Mouse (Mus musculus): ENCODE measurements around the gene Nptx1. TPM values are rescaled to one million over a fixed set of nuclear protein-coding genes. Genes with fewer than 3 reads are reported as not detected.

The Nptx1 gene
- polyA plus RNA-seq, 1 experiment from 2014 or later, result 4.0 TPM

GRCm38 (mm10) chr11:119539944-119540343, 7.6 kb downstream of the Nptx1 start:
- H3K27me3 ChIP-seq, result peaks cover 57% of the 10 kb centered on the region
- no peaks in the 10 kb centered on the region for H3K36me3 ChIP-seq (replicated peaks)
- H3K4me1 ChIP-seq, result peaks cover 13% of the 10 kb centered on the region; the same call in 1 of the 2 replicates
- H3K9ac ChIP-seq, result no peak overlapping the region
- no peak overlapping the region for H3K4me3 ChIP-seq (replicated peaks)
- no peaks in the 10 kb centered on the region for H3K9me3 ChIP-seq
- no peak for ATAC-seq (ENCODE audit: low FRiP score)
- 34% methylated on average over 14 of the region's 14 CpGs for WGBS
- H3K27ac ChIP-seq, result no peak overlapping the region
- H3K4me2 ChIP-seq, result no peak overlapping the region

DNA sequence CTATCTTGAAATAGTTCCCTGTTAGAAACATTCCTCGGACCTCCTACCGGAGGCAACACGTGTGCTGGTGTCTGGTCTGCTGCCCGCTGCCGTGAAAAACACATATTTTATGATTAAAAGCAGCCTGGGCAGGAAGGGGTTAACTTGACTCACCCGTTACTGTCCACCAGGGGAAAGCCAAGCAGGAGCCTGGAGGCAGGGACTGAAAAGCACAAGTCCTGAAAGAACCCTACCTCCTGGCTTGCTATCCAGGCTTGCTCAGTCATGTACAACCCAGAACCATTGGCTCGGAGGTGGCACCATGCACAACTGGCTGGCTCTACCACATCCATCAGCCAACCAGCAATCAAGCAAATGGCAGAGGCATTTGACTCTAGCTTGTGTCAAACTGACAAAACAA, 13.8 kb downstream of the Nptx1 start:
- no peak overlapping the region for H3K4me2 ChIP-seq

GRCm38 (mm10) chr11:119532460-119532859, 15.1 kb downstream of the Nptx1 start:
- no peaks in the 10 kb centered on the region for H3K4me1 ChIP-seq
- WGBS, result 70% methylated on average over 8 of the region's 8 CpGs
- H3K9me3 ChIP-seq, result no peaks in the 10 kb centered on the region
- no peak overlapping the region for H3K27ac ChIP-seq
- no peak overlapping the region for H3K4me3 ChIP-seq (replicated peaks)
- H3K9ac ChIP-seq, result no peak overlapping the region
- H3K27me3 ChIP-seq, result peaks cover 9% of the 10 kb centered on the region; the same call in 1 of the 2 replicates
- no peaks in the 10 kb centered on the region for H3K36me3 ChIP-seq (replicated peaks)
- H3K4me2 ChIP-seq, result no peak overlapping the region
- ATAC-seq (ENCODE audit: low FRiP score), result no peak

More for the DNA sequence above, 13.8 kb downstream of the Nptx1 start:
- H3K27ac ChIP-seq, result no peak overlapping the region
- H3K4me3 ChIP-seq (replicated peaks), result no peak overlapping the region
- no peaks in the 10 kb centered on the region for H3K4me1 ChIP-seq
- ATAC-seq (ENCODE audit: low FRiP score), result no peak
- H3K27me3 ChIP-seq, result peaks cover 9% of the 10 kb centered on the region; the same call in 1 of the 2 replicates
- H3K9me3 ChIP-seq, result no peaks in the 10 kb centered on the region
- 75% methylated on average over 7 of the region's 7 CpGs for WGBS
- H3K9ac ChIP-seq, result no peak overlapping the region
- no peaks in the 10 kb centered on the region for H3K36me3 ChIP-seq (replicated peaks)

DNA sequence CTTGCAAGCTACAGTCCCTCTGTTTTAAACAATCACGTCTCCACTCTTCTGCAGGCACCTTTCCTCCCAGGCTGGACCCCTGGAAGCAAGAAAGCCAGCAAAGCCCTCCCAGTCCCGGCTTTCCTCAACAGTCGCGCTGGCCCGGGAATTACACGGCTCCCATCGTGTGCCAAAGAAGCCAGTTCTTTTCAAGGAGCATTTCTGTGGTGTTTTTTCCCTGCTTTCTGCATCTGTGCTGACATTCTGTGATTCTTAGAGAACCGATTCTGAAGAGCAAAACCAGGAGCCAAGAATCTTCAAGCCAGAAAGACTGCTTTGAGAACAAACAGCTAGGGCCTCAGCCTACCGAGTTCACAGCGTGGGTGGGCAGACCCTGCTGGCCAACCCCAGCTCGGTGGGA, 18.6 kb downstream of the Nptx1 start:
- H3K27me3 ChIP-seq, result 0 out of 2 replicates have a peak, but pooled peaks cover 5% of the 10 kb centered on the region
- 0 out of 2 replicates have a peak, but pooled peaks cover 4% of the 10 kb centered on the region for H3K4me1 ChIP-seq
- no peak overlapping the region for H3K4me3 ChIP-seq (replicated peaks)
- no peak overlapping the region for H3K27ac ChIP-seq
- no peak overlapping the region for H3K4me2 ChIP-seq
- H3K9me3 ChIP-seq, result no peaks in the 10 kb centered on the region
- WGBS, result 73% methylated on average over 11 of the region's 11 CpGs
- H3K9ac ChIP-seq, result no peak overlapping the region
- no peaks in the 10 kb centered on the region for H3K36me3 ChIP-seq (replicated peaks)
- ATAC-seq (ENCODE audit: low FRiP score), result no peak

GRCm38 (mm10) chr11:119526068-119526966, 21.2 kb downstream of the Nptx1 start:
- Histone ChIP-seq H3K4me1 (0 out of 2 replicates have a peak, but pooled peaks cover 4% of the 10 kb centered on the region), H3K9ac (no peak overlapping the region), H3K36me3 (replicated peaks) (no peaks in the 10 kb centered on the region), H3K4me2 (no peak overlapping the region), H3K9me3 (no peaks in the 10 kb centered on the region), H3K27ac (no peak overlapping the region), H3K4me3 (replicated peaks) (no peak overlapping the region), H3K27me3 (peaks cover 4% of the 10 kb centered on the region; the same call in 1 of the 2 replicates)
- no peak for ATAC-seq (ENCODE audit: low FRiP score)
- WGBS, result 83% methylated on average over 14 of the region's 14 CpGs

DNA sequence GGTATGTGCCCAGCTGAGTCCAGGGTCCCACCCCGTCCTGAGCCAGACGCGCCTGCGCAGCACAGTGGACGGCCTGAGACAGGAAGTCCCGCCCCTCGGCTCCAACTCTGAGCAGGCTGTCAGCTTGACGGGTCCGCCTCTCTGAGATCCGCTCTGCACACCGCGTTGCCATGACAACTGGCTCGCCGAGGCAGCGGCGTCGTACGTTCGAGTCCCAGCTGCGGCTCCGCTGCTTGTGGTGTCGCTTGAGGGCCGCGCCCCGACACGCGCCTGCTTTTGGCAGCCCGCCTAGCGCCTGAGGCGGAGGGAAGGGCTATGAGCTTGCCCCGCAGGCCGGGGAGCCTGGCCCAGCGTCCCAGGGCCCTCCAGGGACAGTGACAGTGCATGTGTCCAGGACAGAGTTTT, 23.0 kb downstream of the Nptx1 start:
- 0 out of 2 replicates have a peak, but pooled peaks cover 4% of the 10 kb centered on the region for H3K4me1 ChIP-seq
- peak overlapping the region; percentile 53 for H3K4me2 ChIP-seq
- H3K36me3 ChIP-seq (replicated peaks), result no peaks in the 10 kb centered on the region
- 2% methylated on average over 33 of the region's 33 CpGs for WGBS
- peak overlapping the region; percentile 36 for H3K4me3 ChIP-seq (replicated peaks)
- H3K27me3 ChIP-seq, result peaks cover 8% of the 10 kb centered on the region; the same call in 1 of the 2 replicates
- H3K9ac ChIP-seq, result 0 out of 2 replicates have a peak overlapping the region, but pooled peaks have one; percentile 33
- H3K27ac ChIP-seq, result no peak overlapping the region; the same call in 1 of the 2 replicates
- no peaks in the 10 kb centered on the region for H3K9me3 ChIP-seq
- peak; percentile 95 for ATAC-seq (ENCODE audit: low FRiP score)

DNA sequence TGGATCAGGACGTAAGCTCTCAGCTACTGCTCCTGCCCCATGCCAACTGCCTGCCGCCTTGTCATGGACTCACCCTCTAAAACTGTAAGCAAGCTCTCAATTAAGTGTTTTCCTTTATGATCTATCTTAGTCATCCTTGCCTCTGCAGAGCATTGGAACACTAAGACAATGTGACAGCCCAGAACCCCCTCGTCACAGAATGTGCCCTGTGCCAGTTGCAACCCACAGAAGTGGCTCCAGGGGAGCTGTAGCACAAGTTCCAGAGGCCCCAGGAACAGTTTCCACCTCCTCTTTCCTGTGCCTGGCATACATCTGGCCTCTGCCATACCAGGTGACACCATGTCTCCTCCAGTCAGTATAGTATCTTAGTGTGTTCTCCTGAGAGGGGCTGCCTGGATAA, 24.2 kb downstream of the Nptx1 start:
- Histone ChIP-seq H3K9me3 (no peaks in the 10 kb centered on the region), H3K4me2 (no peak overlapping the region), H3K4me1 (0 out of 2 replicates have a peak, but pooled peaks cover 4% of the 10 kb centered on the region), H3K36me3 (replicated peaks) (no peaks in the 10 kb centered on the region), H3K27ac (no peak overlapping the region), H3K4me3 (replicated peaks) (no peak overlapping the region), H3K27me3 (peaks cover 8% of the 10 kb centered on the region; the same call in 1 of the 2 replicates), H3K9ac (no peak overlapping the region)
- 77% methylated on average over 3 of the region's 3 CpGs for WGBS
- ATAC-seq (ENCODE audit: low FRiP score), result no peak

- WGBS, result 81% methylated on average over 8 of the region's 8 CpGs
- no peak for ATAC-seq (ENCODE audit: low FRiP score)
- Histone ChIP-seq H3K27ac (no peak overlapping the region), H3K4me2 (no peak overlapping the region), H3K4me3 (replicated peaks) (no peak overlapping the region), H3K36me3 (replicated peaks) (no peaks in the 10 kb centered on the region), H3K9me3 (no peaks in the 10 kb centered on the region), H3K4me1 (0 out of 2 replicates have a peak, but pooled peaks cover 4% of the 10 kb centered on the region), H3K9ac (no peak overlapping the region), H3K27me3 (peaks cover 8% of the 10 kb centered on the region; the same call in 1 of the 2 replicates)
These were observed 24.8 kb downstream of the Nptx1 start for GRCm38 (mm10) chr11:119522779-119523178.

- Histone ChIP-seq H3K9me3 (no peaks in the 10 kb centered on the region), H3K4me3 (replicated peaks) (no peak overlapping the region), H3K4me2 (no peak overlapping the region), H3K27me3 (peaks cover 8% of the 10 kb centered on the region; the same call in 1 of the 2 replicates), H3K9ac (no peak overlapping the region), H3K27ac (no peak overlapping the region), H3K4me1 (peaks cover 8% of the 10 kb centered on the region), H3K36me3 (replicated peaks) (no peaks in the 10 kb centered on the region)
- 88% methylated on average over 6 of the region's 6 CpGs for WGBS
- no peak for ATAC-seq (ENCODE audit: low FRiP score)
These were observed 25.4 kb downstream of the Nptx1 start for GRCm38 (mm10) chr11:119521920-119522710.

- H3K27ac ChIP-seq, result no peak overlapping the region
- peaks cover 22% of the 10 kb centered on the region for H3K4me1 ChIP-seq
- H3K9me3 ChIP-seq, result no peaks in the 10 kb centered on the region
- no peak overlapping the region for H3K4me3 ChIP-seq (replicated peaks)
- no peaks in the 10 kb centered on the region for H3K36me3 ChIP-seq (replicated peaks)
- H3K4me2 ChIP-seq, result no peak overlapping the region
- peaks cover 11% of the 10 kb centered on the region; the same call in 1 of the 2 replicates for H3K27me3 ChIP-seq
- no peak for ATAC-seq (ENCODE audit: low FRiP score)
- no peak overlapping the region for H3K9ac ChIP-seq
These were observed 26.9 kb downstream of the Nptx1 start for GRCm38 (mm10) chr11:119520713-119521063.

- H3K9ac ChIP-seq, result no peak overlapping the region
- H3K27ac ChIP-seq, result no peak overlapping the region
- H3K4me1 ChIP-seq, result peaks cover 27% of the 10 kb centered on the region
- H3K27me3 ChIP-seq, result peaks cover 12% of the 10 kb centered on the region; the same call in 1 of the 2 replicates
- no peak overlapping the region for H3K4me3 ChIP-seq (replicated peaks)
- WGBS, result 72% methylated on average over 5 of the region's 5 CpGs
- ATAC-seq (ENCODE audit: low FRiP score), result no peak
- no peak overlapping the region for H3K4me2 ChIP-seq
- H3K9me3 ChIP-seq, result no peaks in the 10 kb centered on the region
- H3K36me3 ChIP-seq (replicated peaks), result no peaks in the 10 kb centered on the region
These were observed 27.4 kb downstream of the Nptx1 start for GRCm38 (mm10) chr11:119520005-119520712.
